Mouse (Mus musculus): Measurements from ENCODE around the gene Clcn1.

Clcn1 gene

DNA sequence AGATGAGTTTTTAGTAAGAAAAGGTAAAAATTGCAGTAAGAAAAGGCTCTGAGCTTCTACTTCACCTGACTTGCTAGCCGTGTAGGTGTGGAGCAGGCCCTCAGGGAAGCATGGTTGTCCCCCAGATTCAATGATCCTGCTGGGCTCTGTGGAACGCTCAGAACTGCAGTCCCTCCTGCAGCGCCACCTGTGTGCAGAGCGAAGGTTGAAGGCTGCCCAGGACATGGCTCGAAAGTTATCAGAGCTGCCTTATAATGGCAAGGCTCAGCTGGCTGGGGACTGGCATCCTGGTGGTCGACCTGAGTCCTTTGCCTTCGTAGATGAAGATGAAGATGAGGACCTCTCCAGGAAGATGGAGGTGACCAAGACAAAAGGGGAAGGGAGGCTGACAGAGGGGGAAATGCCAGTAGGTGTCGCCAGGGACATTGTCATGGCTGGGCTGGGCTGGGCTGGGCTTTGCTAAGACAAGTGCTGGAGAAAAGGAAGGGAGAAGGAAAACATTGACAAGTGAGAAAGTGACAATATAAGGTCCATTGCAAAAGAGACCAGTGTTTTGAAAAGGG lies 23.4 kb downstream of the Clcn1 start:
- no peak for DNase-seq

- DNase-seq = no peak
Measured at GRCm38 (mm10) chr6:42310427-42311053, 24.1 kb downstream of the Clcn1 start.

DNA sequence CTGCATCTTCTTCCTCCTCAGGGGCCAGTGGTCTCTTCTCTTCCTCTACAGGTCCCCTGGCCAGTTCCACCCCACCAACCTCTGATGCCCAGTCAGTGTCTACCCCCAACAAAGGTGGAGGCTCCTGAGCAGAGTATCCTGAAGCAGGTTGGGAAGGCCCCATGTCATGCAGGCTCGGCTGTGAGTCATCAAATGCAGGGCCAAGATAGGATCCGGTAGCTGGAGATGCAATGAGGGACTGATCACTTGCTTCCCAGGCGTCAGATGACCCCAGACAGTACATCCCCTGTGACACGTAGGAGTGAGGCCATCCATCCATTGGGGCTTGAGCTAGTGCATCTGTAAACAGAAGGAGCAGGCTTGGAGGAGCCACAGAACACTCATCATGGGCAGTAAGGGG lies 31.8 kb downstream of the Clcn1 start:
- no peak for DNase-seq

GRCm38 (mm10) chr6:42323371-42324066 lies 37.0 kb downstream of the Clcn1 start:
- peak; percentile 26 for DNase-seq

DNA sequence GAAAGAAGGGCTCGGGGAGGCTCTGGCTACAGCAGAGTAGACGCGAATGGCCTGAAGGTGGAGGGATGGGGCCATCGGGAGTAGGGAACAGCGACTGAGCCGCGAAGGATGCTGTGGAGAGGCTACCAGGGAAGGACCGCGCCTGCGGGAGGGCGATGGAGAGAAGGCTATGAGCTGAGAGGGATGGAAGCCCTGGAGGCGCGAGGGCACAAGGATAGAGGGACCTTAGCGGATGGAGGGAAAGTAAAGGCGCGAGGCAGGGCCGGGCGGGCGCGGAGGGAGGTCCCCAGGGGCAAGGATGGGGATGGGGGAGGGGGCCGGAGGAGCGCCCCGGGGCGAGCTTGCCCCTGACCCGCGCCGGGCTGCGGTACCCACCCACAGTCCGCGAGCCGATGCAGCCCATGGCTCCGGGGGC lies 37.6 kb downstream of the Clcn1 start:
- peak; percentile 57 for DNase-seq

DNA sequence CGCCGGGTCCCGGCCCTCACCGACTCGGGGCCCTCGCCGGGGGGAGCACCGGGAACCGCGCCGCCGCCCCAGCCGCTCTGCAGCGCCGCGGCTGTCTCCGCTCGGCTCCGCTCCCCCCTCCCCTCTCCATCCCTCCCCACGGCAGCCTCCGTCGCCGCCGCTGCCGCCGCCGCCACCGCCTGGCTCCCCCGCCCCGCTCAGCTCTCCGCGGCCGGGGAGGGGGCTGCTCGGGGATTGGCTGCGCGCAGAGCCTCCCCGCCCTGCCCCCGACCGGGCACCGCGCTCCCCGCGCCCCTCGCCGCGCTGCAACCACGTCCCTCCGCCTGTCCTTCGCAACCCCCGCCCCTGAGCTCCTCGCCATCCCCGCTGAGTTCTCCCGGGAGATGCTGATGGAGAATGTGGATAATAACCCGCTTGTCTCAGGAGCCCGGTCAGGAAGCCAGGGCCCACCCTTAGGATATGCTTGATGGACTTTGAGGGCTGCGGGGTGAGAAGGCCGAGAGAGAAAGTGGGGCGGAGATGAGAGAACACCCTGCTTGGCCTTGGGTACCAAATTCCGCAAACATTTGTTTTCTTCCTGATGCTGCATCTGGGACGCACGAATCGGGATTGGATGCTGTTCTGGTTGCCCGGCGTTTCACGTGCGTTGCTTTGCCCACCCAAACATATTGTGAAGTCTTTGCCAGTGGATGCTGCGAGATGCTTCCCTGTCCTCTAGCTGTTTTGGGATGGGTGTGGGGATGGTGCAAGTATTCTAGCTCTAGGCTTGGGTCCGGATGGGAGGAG lies 38.2 kb downstream of the Clcn1 start, which contains the start of gene Fam131b:
Fam131b (minus strand) TSS at position 162 of the 786 bp plus-strand sequence.
- peak; percentile 80 for DNase-seq

DNA sequence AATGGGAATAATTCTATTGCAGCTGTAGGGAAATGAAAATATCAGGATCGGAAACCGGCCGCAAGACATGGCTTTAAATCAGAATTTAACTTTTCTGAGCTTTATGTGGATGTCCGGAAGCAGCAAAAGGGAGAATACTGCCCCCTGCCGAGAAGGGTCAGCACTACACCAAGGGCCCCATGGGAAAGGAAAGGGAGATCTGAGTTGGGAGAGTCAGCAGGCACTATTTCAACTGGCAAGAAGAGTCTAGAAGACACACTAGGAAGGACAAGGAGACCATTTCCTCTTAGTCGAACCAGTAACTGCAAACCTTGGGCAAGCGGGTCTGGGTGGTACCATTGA lies 38.8 kb downstream of the Clcn1 start:
- peak; percentile 82 for DNase-seq

GRCm38 (mm10) chr6:42326509-42326908 lies 40.0 kb downstream of the Clcn1 start:
- no peak for DNase-seq

GRCm38 (mm10) chr6:42328757-42329156 lies 42.3 kb downstream of the Clcn1 start:
- DNase-seq = no peak

DNA sequence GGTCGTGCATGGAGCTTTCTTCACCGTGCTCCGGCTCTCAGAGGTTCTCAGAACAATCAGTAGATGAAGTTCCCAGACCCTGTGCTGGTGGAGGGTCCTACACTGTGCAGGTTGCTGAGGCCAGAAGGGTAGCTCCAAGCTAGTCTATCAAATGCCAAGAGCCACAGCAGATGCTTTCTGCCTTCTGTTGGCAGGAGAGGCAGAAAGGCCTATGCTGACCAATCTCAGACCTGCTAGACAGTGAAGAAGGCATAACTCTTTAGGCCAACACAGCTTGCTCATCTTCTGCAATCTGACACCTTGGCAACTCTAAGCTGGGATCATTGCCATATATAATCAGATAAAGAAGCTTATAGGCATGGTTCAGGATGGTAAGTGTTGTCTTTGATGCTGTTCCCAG lies 43.7 kb downstream of the Clcn1 start:
- DNase-seq = no peak

GRCm38 (mm10) chr6:42330946-42331345 lies 44.5 kb downstream of the Clcn1 start:
- DNase-seq = no peak

DNA sequence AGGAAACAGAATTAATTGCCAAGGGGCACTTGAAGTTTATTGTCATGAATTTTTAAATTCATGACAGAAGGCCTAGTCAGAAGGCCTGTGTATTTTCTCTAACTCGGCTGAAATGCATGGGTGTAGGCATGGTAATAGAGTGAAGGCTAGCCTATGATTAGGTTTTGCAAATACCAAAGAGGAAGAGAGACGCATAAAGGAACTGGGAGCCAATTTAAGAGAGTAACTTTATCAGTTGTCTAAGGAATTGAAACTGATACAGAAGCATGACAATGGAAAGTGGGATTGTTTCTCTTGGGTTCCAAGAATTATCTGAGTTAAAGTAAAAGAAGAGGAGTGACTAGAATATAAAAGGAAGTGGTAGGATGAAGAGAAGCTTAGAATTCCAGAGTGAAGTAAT lies 52.7 kb downstream of the Clcn1 start:
- DNase-seq = no peak

DNA sequence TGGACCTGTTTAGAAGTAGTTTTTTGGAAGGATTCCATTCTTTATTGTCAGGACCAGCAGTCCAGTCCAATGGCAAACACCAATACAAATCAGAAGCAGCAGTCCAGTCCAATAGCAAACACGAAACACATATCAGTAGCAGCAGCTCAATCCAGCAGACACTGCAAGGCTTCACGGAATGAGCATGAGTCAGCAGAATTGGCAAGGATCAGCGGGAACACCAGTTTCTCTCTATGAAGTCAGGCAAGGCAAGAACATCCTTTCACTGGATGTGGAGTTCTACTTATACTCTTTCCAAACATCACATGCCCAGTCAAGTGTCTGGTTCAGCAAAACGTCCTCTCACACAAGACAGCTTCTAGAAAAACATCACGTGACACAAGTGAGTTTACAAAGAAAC lies 53.5 kb downstream of the Clcn1 start:
- no peak for DNase-seq

DNA sequence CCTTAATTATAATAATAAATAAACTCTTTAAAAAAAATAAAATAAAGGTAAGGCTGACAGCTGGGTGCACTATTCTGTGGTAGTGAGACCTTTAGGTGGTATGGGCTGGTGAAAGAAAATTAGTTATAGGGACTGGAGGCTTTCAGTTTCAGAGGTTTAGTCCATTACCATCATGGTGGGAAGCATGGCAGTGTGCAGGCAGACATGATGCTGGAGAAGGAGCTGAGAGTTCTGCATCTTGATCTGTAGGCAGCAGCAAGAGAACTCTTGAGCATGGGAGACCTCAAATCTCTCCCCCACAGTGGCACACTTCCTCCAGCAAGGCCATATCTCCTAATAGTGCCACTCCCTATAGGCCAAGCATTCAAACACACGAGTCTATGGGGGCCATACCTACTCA lies 55.7 kb downstream of the Clcn1 start:
- DNase-seq = no peak

DNA sequence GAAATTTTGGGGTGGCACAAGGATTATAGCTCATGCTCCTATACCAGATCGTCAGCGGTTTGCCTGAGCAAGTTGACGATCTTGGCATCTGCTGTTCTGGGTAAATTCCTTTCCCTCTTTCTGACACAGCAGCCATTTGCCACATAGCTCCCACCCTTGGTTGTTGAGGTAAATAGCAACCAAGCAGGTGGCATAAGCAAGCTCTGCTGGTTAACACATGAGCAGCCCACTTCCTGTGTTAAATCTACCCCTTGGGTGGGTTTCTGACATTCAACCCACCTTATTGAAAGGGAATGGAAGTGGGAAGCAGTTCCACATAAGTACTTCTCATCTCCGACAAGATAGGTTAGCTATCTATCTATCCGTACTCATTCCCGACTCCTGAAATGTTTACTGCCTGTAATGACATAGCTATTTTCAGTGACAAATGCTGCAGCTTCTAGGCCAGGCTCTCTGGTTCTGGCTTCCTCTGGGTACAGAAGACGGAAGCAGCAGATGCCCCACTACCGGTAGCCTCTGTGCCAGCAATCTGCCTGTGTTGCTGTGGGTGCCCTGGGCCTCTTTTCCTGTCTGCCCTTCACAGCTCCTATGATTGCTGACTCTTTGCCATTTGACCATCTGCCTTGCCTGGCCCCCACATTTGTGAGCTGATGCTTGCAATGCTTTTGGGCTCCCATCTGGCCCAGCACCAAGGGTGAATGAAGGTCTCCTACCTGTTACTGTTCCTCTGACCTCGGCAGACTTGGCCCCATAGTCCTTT lies 57.1 kb downstream of the Clcn1 start:
- no peak for DNase-seq

GRCm38 (mm10) chr6:42344255-42344654 lies 57.8 kb downstream of the Clcn1 start:
- DNase-seq = no peak

GRCm38 (mm10) chr6:42348281-42349005 lies 62.0 kb downstream of the Clcn1 start:
- no peak for DNase-seq

GRCm38 (mm10) chr6:42349006-42349425 lies 62.5 kb downstream of the Clcn1 start:
- DNase-seq = peak; percentile 68

DNA sequence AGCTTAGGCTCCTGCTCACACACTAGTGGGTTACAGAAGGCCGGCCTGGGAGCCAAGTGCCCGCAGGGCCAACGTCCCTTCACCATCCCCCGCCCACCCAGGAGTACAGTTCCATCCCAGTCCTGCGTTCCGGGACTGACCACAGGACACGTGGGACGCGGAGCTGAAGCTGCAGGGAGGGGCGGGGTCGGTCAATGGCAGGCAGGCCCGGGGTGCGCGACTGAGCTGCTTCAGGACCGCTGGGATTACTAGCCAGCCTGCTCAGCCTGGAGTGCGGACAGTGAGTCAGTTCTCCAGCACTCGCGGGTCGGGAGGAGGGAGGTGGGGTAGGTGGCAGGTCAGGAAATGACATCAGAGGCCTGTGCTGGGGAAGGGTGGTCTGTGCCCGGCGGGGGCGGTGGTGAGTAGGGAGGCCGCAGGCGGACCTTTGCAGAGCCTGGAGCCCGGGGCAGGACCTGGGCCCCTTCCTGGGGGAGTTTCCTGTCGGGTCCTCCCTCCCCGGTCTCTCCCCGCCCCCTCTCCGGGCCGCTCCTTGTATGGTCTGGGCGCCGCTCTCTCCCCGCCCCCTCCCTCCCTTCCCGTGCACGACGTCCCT lies 63.0 kb downstream of the Clcn1 start, which contains the start of gene Zyx:
Zyx (plus strand) TSS at position 205 of the 595 bp plus-strand sequence.
- DNase-seq = peak; percentile 78

DNA sequence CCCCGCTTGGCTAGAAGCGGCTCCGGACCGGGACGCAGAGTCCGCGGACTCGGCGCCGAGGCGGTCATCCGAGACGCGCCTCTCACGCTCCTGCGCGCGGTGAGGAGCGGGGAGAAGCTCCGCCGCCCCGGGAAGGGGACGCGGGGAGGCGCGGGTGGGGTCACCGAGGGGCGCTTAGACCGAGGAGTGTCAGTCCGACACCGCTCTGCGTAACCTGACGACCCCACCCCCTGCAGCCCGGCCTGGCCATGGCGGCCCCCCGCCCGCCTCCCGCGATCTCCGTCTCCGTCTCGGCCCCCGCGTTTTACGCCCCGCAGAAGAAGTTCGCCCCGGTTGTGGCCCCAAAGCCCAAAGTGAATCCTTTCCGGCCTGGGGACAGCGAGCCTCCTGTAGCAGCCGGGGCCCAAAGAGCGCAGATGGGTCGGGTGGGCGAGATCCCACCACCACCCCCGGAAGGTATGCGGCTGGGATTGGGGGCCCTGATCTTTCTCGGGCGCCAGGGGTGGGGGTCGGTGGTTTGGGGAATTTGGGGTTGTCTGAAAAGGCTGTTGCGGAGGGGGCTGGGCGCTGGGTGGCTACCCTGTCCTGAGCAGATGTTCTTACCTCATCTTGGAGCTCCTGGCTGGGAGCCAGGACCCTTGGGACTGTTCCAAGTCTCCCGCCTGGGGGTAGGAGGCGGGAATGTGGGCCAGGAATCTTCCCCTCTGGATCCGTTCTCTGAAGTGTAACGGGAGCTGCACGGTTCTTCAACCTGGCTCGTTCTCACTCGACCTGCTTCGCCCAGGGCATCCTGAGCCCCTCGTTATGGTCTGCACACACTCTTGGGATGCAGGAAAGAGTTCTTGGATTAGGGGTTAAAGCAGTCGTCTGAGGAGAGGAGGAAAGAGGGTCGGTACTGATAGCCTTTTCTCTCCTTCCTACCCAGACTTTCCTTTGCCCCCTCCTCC lies 63.8 kb downstream of the Clcn1 start:
- DNase-seq = peak; percentile 75

Measured in right cerebral cortex, postnatal 4 days (tissue).